22 mouse cellular contexts compared by ENCODE assay signal in genomic region chr6:5734862-5735261, GRCm38 (mm10). TPM values are rescaled to one million over a fixed set of nuclear protein-coding genes. Genes with fewer than 3 reads are reported as not detected.
A peak's percentile ranks its signal among the peaks of the same experiment; 100 is the strongest.
DNase-seq lines count a peak whose midpoint lies in the region; ATAC-seq and TF ChIP-seq lines count a peak whose summit lies in the region.
"Had no signal": no experiment of that assay in that cellular context is flagged by ENCODE, and none has a peak within 500 bp of the region (broad histone marks: within the 10 kb centered on the region; RNA-seq: fewer than 3 reads in every experiment).

No protein-coding gene starts in this region.

- no peak overlapping the region for H3ac ChIP-seq in myocyte (ENCODE audit: control insufficient read depth, insufficient read length)

- no peak overlapping the region for H3K4me2 ChIP-seq in kidney, embryonic 14.5 days (replicated peaks; ENCODE audit: low read depth, low read length)
- no peak overlapping the region for H3K4me2 ChIP-seq in kidney, embryonic 15.5 days
- H3K4me2 ChIP-seq in kidney, embryonic 16.5 days (replicated peaks; ENCODE audit: low read depth, low read length): no peak overlapping the region
- H3K4me2 ChIP-seq in myocyte (ENCODE audit: low read depth): no peak overlapping the region

- no peaks in the 10 kb centered on the region for H3K79me2 ChIP-seq in myocyte (ENCODE audit: control insufficient read depth, insufficient read depth)

- H3K27me3 ChIP-seq in kidney, embryonic 14.5 days (ENCODE audit: control insufficient read depth, insufficient read depth, low read length): no peaks in the 10 kb centered on the region
- H3K27me3 ChIP-seq in kidney, embryonic 15.5 days: no peaks in the 10 kb centered on the region
- H3K27me3 ChIP-seq in kidney, embryonic 16.5 days (ENCODE audit: insufficient read depth, low read length): no peaks in the 10 kb centered on the region
- no peaks in the 10 kb centered on the region for H3K27me3 ChIP-seq in myocyte (ENCODE audit: control insufficient read depth, insufficient read depth, insufficient read length)
- no peaks in the 10 kb centered on the region for H3K27me3 ChIP-seq in forebrain, embryonic 10.5 days (ENCODE audit: poor library complexity, severe bottlenecking)
- H3K27me3 ChIP-seq: CH12.LX had no signal

- no peak overlapping the region for H3K9ac ChIP-seq in kidney, embryonic 14.5 days (ENCODE audit: low read depth, low read length)
- no peak overlapping the region for H3K9ac ChIP-seq in kidney, embryonic 15.5 days
- H3K9ac ChIP-seq in kidney, embryonic 16.5 days (replicated peaks; ENCODE audit: low read length): no peak overlapping the region

- H3K27ac ChIP-seq in kidney, embryonic 14.5 days (ENCODE audit: low read depth, low read length): no peak overlapping the region
- no peak overlapping the region for H3K27ac ChIP-seq in kidney, embryonic 15.5 days
- no peak overlapping the region for H3K27ac ChIP-seq in kidney, embryonic 16.5 days (ENCODE audit: low read length)
- no peak overlapping the region for H3K27ac ChIP-seq in forebrain, embryonic 10.5 days

- H3K4me3 ChIP-seq in kidney, embryonic 14.5 days (ENCODE audit: low read length): no peak overlapping the region
- no peak overlapping the region for H3K4me3 ChIP-seq in kidney, embryonic 15.5 days (replicated peaks)
- no peak overlapping the region for H3K4me3 ChIP-seq in kidney, embryonic 16.5 days (ENCODE audit: low read length)
- H3K4me3 ChIP-seq in myocyte: no peak overlapping the region
- H3K4me3 ChIP-seq in forebrain, embryonic 10.5 days: no peak overlapping the region

- 72% methylated on average over 1 of the region's 1 CpGs for WGBS in kidney, embryonic 14.5 days
- WGBS in kidney, embryonic 15.5 days: 86% methylated on average over 1 of the region's 1 CpGs
- WGBS in kidney, embryonic 16.5 days: 60% methylated on average over 1 of the region's 1 CpGs
- 81% methylated on average over 1 of the region's 1 CpGs for WGBS in forebrain, embryonic 10.5 days

- H3K36me3 ChIP-seq in kidney, embryonic 14.5 days (ENCODE audit: control insufficient read depth, insufficient read depth, low read length): no peaks in the 10 kb centered on the region
- no peaks in the 10 kb centered on the region for H3K36me3 ChIP-seq in kidney, embryonic 15.5 days
- H3K36me3 ChIP-seq in kidney, embryonic 16.5 days (ENCODE audit: insufficient read depth, low read length): no peaks in the 10 kb centered on the region
- H3K36me3 ChIP-seq in myocyte (ENCODE audit: control insufficient read depth, insufficient read depth): no peaks in the 10 kb centered on the region
- no peaks in the 10 kb centered on the region for H3K36me3 ChIP-seq in forebrain, embryonic 10.5 days (replicated peaks)
- H3K36me3 ChIP-seq: G1E had no signal

- no peaks in the 10 kb centered on the region for H3K4me1 ChIP-seq in kidney, embryonic 14.5 days (ENCODE audit: control insufficient read depth, insufficient read depth, low read length)
- H3K4me1 ChIP-seq in kidney, embryonic 15.5 days: no peaks in the 10 kb centered on the region
- H3K4me1 ChIP-seq in kidney, embryonic 16.5 days (ENCODE audit: insufficient read depth, low read length): no peaks in the 10 kb centered on the region
- H3K4me1 ChIP-seq in forebrain, embryonic 10.5 days: no peaks in the 10 kb centered on the region

- no peaks in the 10 kb centered on the region for H3K9me3 ChIP-seq in kidney, embryonic 14.5 days (ENCODE audit: control insufficient read depth, low read length)
- no peaks in the 10 kb centered on the region for H3K9me3 ChIP-seq in kidney, embryonic 15.5 days (replicated peaks)
- no peaks in the 10 kb centered on the region for H3K9me3 ChIP-seq in kidney, embryonic 16.5 days (ENCODE audit: low read length)
- no peaks in the 10 kb centered on the region for H3K9me3 ChIP-seq in forebrain, embryonic 10.5 days
- H3K9me3 ChIP-seq: G1E had no signal

- no peak for DNase-seq in kidney, postnatal 14 days
- no peak for DNase-seq in kidney, adult 18-20 months
- no peak for DNase-seq in kidney, adult 8-10 months
- no peak for DNase-seq in forebrain, embryonic 10.5 days (ENCODE audit: extremely low spot score, low spot score)
- DNase-seq: adrenal gland, adult 2 months; adrenal gland, adult 8-10 months; adrenal gland, postnatal 10 days; adrenal gland, postnatal 14 days; adrenal gland, postnatal 25 days; adrenal gland, postnatal 36 days; B cell, adult 2 months; cerebellum, adult 11 months; cerebellum, adult 11-12 months had no signal

- no peak for TF ChIP-seq POLR2A in myocyte (IDR thresholded peaks at IDR 0.05; ENCODE audit: insufficient read length, low read depth)

- peak; percentile 52; the same call in 1 of the 2 replicates for ATAC-seq in kidney, embryonic 14.5 days (ENCODE audit: low FRiP score, low TSS enrichment)
- peak; percentile 46; the same call in 1 of the 2 replicates for ATAC-seq in kidney, embryonic 15.5 days (replicated peaks; ENCODE audit: low FRiP score)
- peak; percentile 61; the same call in 1 of the 2 replicates for ATAC-seq in kidney, embryonic 16.5 days (ENCODE audit: low FRiP score, low TSS enrichment)
- ATAC-seq: activated CD4-positive, CD25-positive, alpha-beta regulatory T cell, adult 4 months; CD4-positive, CD25-positive, alpha-beta regulatory T cell, adult 4 months; Patski had no signal

TF ChIP-seq in myocyte, 11 proteins besides CTCF, POLR2A, EP300 and RAD21:
- no peak for TF ChIP-seq TCF3 (IDR thresholded peaks at IDR 0.05; ENCODE audit: insufficient read length, low read depth)
- no peak for TF ChIP-seq CEBPB (IDR thresholded peaks at IDR 0.05; ENCODE audit: insufficient read depth, poor library complexity, severe bottlenecking)
- TF ChIP-seq TCF12 (IDR thresholded peaks at IDR 0.05; ENCODE audit: insufficient read depth, poor library complexity, severe bottlenecking): no peak
- peak; percentile 58 for TF ChIP-seq SRF (IDR thresholded peaks at IDR 0.05; ENCODE audit: control insufficient read depth, insufficient read length, low read depth)
- no peak for TF ChIP-seq MYOG (IDR thresholded peaks at IDR 0.05; ENCODE audit: control insufficient read depth in 1 of 3, insufficient read depth in 1 of 3, insufficient read length in 2 of 3, low read depth in 2 of 3)

RNA-seq across cellular contexts. Expression of gene Dync1i1, which starts 9.4 kb away (rescaled TPM):
- 3.9 and 5.2 TPM in 2 replicates for polyA plus RNA-seq in kidney, embryonic 14.5 days (2014; fragmentation: Nextera tagmentation; extraction: Ambion mirVana)
- 3.7 and 4.1 TPM in 2 replicates for polyA plus RNA-seq in kidney, embryonic 15.5 days (2015; fragmentation: Nextera tagmentation; extraction: Ambion mirVana)
- 3.2 and 3.8 TPM in 2 replicates for polyA plus RNA-seq in kidney, embryonic 16.5 days (2015; fragmentation: Nextera tagmentation; extraction: Ambion mirVana)
- 3.9 TPM for polyA plus RNA-seq in myocyte (2012; fragmentation: generic; extraction: Trizol)
- polyA plus RNA-seq in forebrain, embryonic 10.5 days (2016; fragmentation: Nextera tagmentation; extraction: Ambion mirVana): 1.1 and 1.3 TPM in 2 replicates
- polyA plus RNA-seq: activated CD4-positive, CD25-positive, alpha-beta regulatory T cell, adult 4 months; CD4-positive, CD25-positive, alpha-beta regulatory T cell, adult 4 months; G1E had no signal
